Mouse (Mus musculus) E14TG2a.4 (cell line): Measurements from ENCODE around the gene Clock.

Source experiments
- CTCF ChIP-seq: conservative IDR thresholded peaks from 2 replicates; pipeline ENCODE4 v1.5.1; 2014; ENCODE audit warnings: low read length
- NANOG ChIP-seq: IDR thresholded peaks from 2 replicates; pipeline ENCODE4 v1.6.1; 2014; ENCODE audit warnings: borderline replicate concordance, low read length, mixed read lengths
- POU5F1 ChIP-seq: IDR thresholded peaks from 2 replicates; pipeline ENCODE4 v1.6.1; 2014; ENCODE audit warnings: low read length, borderline replicate concordance

DNA sequence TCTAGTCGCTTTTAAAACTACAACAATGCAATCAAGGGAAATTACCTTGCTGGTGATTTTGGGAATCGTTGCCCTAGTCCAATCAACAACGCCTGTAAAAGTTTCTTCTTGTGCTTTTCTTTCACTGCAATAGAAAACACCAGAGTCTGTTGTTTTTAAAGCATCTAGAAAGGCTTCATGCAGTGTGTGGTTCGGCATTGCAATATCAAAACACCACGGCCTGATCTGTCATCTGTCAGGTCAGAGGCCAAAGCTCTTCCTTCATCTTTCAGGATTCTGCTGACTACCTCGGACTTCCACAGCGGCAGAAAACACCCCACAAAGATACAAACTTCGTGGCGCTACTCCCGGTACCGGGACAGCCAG is 1.2 kb downstream of the Clock start:
- no peak for TF ChIP-seq CTCF
- no peak for TF ChIP-seq POU5F1
- no peak for TF ChIP-seq NANOG
